Mouse (Mus musculus): ENCODE data around the gene Zfp970. TPM values are rescaled to one million over a fixed set of nuclear protein-coding genes. Genes with fewer than 3 reads are reported as not detected.
"Not testable (repeated sequence)": the region's sequence is repeated elsewhere in the genome, so short reads cannot be mapped to it uniquely, and the experiment has no call there.

Zfp970 gene
- 12.7 and 18.6 TPM in 2 replicates for polyA plus RNA-seq (2014; fragmentation: Nextera tagmentation; extraction: Ambion mirVana)

GRCm38 (mm10) chr2:177464676-177465075 is at the start of gene Zfp970:
Gene Zfp970 (plus strand): TSS chr2:177464733.
- H3K9ac ChIP-seq (ENCODE audit: low read depth, low read length) = peak within 1 kb of the TSS; percentile 20; the same call in 1 of the 2 replicates

GRCm38 (mm10) chr2:177468222-177468621 is 3.7 kb downstream of the Zfp970 start:
- H3K9me3 ChIP-seq (ENCODE audit: control insufficient read depth, low read length); H3K4me1 ChIP-seq (ENCODE audit: control insufficient read depth, insufficient read depth, low read length); H3K36me3 ChIP-seq (ENCODE audit: control insufficient read depth, insufficient read depth, low read length); ATAC-seq (ENCODE audit: low FRiP score, low TSS enrichment); H3K4me3 ChIP-seq (ENCODE audit: low read length); H3K9ac ChIP-seq (ENCODE audit: low read depth, low read length); H3K27ac ChIP-seq (ENCODE audit: low read depth, low read length); H3K4me2 ChIP-seq (replicated peaks; ENCODE audit: low read depth, low read length); H3K27me3 ChIP-seq (ENCODE audit: control insufficient read depth, insufficient read depth, low read length): not testable (repeated sequence)

More at GRCm38 (mm10) chr2:177464676-177465075, at the start of gene Zfp970:
- H3K4me1 ChIP-seq (ENCODE audit: control insufficient read depth, insufficient read depth, low read length); H3K27me3 ChIP-seq (ENCODE audit: control insufficient read depth, insufficient read depth, low read length); H3K4me2 ChIP-seq (replicated peaks; ENCODE audit: low read depth, low read length); H3K27ac ChIP-seq (ENCODE audit: low read depth, low read length); ATAC-seq (ENCODE audit: low FRiP score, low TSS enrichment); H3K36me3 ChIP-seq (ENCODE audit: control insufficient read depth, insufficient read depth, low read length); H3K9me3 ChIP-seq (ENCODE audit: control insufficient read depth, low read length): not testable (repeated sequence)
- peak within 1 kb of the TSS; percentile 34 for H3K4me3 ChIP-seq (ENCODE audit: low read length)
- 12% methylated on average over 6 of the region's 9 CpGs for WGBS

GRCm38 (mm10) chr2:177472261-177472660 is 7.7 kb downstream of the Zfp970 start:
- not testable (repeated sequence) for H3K27ac ChIP-seq (ENCODE audit: low read depth, low read length); H3K36me3 ChIP-seq (ENCODE audit: control insufficient read depth, insufficient read depth, low read length); ATAC-seq (ENCODE audit: low FRiP score, low TSS enrichment); H3K9ac ChIP-seq (ENCODE audit: low read depth, low read length); H3K4me2 ChIP-seq (replicated peaks; ENCODE audit: low read depth, low read length); H3K27me3 ChIP-seq (ENCODE audit: control insufficient read depth, insufficient read depth, low read length); H3K4me1 ChIP-seq (ENCODE audit: control insufficient read depth, insufficient read depth, low read length); H3K4me3 ChIP-seq (ENCODE audit: low read length); H3K9me3 ChIP-seq (ENCODE audit: control insufficient read depth, low read length)
- 87% methylated on average over 5 of the region's 10 CpGs for WGBS

GRCm38 (mm10) chr2:177481971-177482370 is 17.4 kb downstream of the Zfp970 start:
- H3K4me1 ChIP-seq (ENCODE audit: control insufficient read depth, insufficient read depth, low read length); H3K27me3 ChIP-seq (ENCODE audit: control insufficient read depth, insufficient read depth, low read length); ATAC-seq (ENCODE audit: low FRiP score, low TSS enrichment); H3K9ac ChIP-seq (ENCODE audit: low read depth, low read length); H3K27ac ChIP-seq (ENCODE audit: low read depth, low read length); H3K4me3 ChIP-seq (ENCODE audit: low read length); H3K9me3 ChIP-seq (ENCODE audit: control insufficient read depth, low read length); H3K36me3 ChIP-seq (ENCODE audit: control insufficient read depth, insufficient read depth, low read length); H3K4me2 ChIP-seq (replicated peaks; ENCODE audit: low read depth, low read length): not testable (repeated sequence)
- 89% methylated on average over 1 of the region's 1 CpGs for WGBS

GRCm38 (mm10) chr2:177483238-177483948 is 18.9 kb downstream of the Zfp970 start:
- H3K9me3 ChIP-seq (ENCODE audit: control insufficient read depth, low read length); H3K27ac ChIP-seq (ENCODE audit: low read depth, low read length); H3K9ac ChIP-seq (ENCODE audit: low read depth, low read length); ATAC-seq (ENCODE audit: low FRiP score, low TSS enrichment); H3K4me1 ChIP-seq (ENCODE audit: control insufficient read depth, insufficient read depth, low read length); H3K4me3 ChIP-seq (ENCODE audit: low read length); H3K27me3 ChIP-seq (ENCODE audit: control insufficient read depth, insufficient read depth, low read length); H3K4me2 ChIP-seq (replicated peaks; ENCODE audit: low read depth, low read length); H3K36me3 ChIP-seq (ENCODE audit: control insufficient read depth, insufficient read depth, low read length): not testable (repeated sequence)
- 87% methylated on average over 11 of the region's 11 CpGs for WGBS

- H3K9ac ChIP-seq (ENCODE audit: low read depth, low read length); ATAC-seq (ENCODE audit: low FRiP score, low TSS enrichment); H3K27ac ChIP-seq (ENCODE audit: low read depth, low read length); H3K27me3 ChIP-seq (ENCODE audit: control insufficient read depth, insufficient read depth, low read length); H3K4me1 ChIP-seq (ENCODE audit: control insufficient read depth, insufficient read depth, low read length); H3K36me3 ChIP-seq (ENCODE audit: control insufficient read depth, insufficient read depth, low read length); H3K9me3 ChIP-seq (ENCODE audit: control insufficient read depth, low read length): not testable (repeated sequence)
- Histone ChIP-seq H3K4me2 (replicated peaks; ENCODE audit: low read depth, low read length) (peak within 1 kb of the TSS; percentile 30), H3K4me3 (ENCODE audit: low read length) (peak within 1 kb of the TSS; percentile 36)
- 29% methylated on average over 7 of the region's 7 CpGs for WGBS
These were observed 33.5 kb downstream of the Zfp970 start, which contains the start of gene Gm14403 for GRCm38 (mm10) chr2:177498067-177498466. Gene Gm14403 (plus strand): TSS chr2:177498215.

- not testable (repeated sequence) for H3K4me1 ChIP-seq (ENCODE audit: control insufficient read depth, insufficient read depth, low read length); ATAC-seq (ENCODE audit: low FRiP score, low TSS enrichment)
These were observed 34.6 kb downstream of the Zfp970 start for GRCm38 (mm10) chr2:177499182-177499581.

GRCm38 (mm10) chr2:177505211-177505719 is 40.7 kb downstream of the Zfp970 start:
- not testable (repeated sequence) for H3K9me3 ChIP-seq (ENCODE audit: control insufficient read depth, low read length); H3K9ac ChIP-seq (ENCODE audit: low read depth, low read length); H3K4me3 ChIP-seq (ENCODE audit: low read length); ATAC-seq (ENCODE audit: low FRiP score, low TSS enrichment); H3K36me3 ChIP-seq (ENCODE audit: control insufficient read depth, insufficient read depth, low read length); H3K4me1 ChIP-seq (ENCODE audit: control insufficient read depth, insufficient read depth, low read length); H3K27me3 ChIP-seq (ENCODE audit: control insufficient read depth, insufficient read depth, low read length); H3K4me2 ChIP-seq (replicated peaks; ENCODE audit: low read depth, low read length); H3K27ac ChIP-seq (ENCODE audit: low read depth, low read length)
- WGBS = 85% methylated on average over 1 of the region's 1 CpGs

More at GRCm38 (mm10) chr2:177499182-177499581, 34.6 kb downstream of the Zfp970 start:
- H3K4me2 ChIP-seq (replicated peaks; ENCODE audit: low read depth, low read length); H3K9me3 ChIP-seq (ENCODE audit: control insufficient read depth, low read length); H3K4me3 ChIP-seq (ENCODE audit: low read length); H3K27me3 ChIP-seq (ENCODE audit: control insufficient read depth, insufficient read depth, low read length); H3K36me3 ChIP-seq (ENCODE audit: control insufficient read depth, insufficient read depth, low read length); H3K9ac ChIP-seq (ENCODE audit: low read depth, low read length); H3K27ac ChIP-seq (ENCODE audit: low read depth, low read length): not testable (repeated sequence)
- 53% methylated on average over 1 of the region's 1 CpGs for WGBS

- not testable (repeated sequence) for H3K4me3 ChIP-seq (ENCODE audit: low read length); H3K27me3 ChIP-seq (ENCODE audit: control insufficient read depth, insufficient read depth, low read length); H3K4me1 ChIP-seq (ENCODE audit: control insufficient read depth, insufficient read depth, low read length); H3K36me3 ChIP-seq (ENCODE audit: control insufficient read depth, insufficient read depth, low read length); H3K4me2 ChIP-seq (replicated peaks; ENCODE audit: low read depth, low read length); H3K9me3 ChIP-seq (ENCODE audit: control insufficient read depth, low read length); ATAC-seq (ENCODE audit: low FRiP score, low TSS enrichment); H3K27ac ChIP-seq (ENCODE audit: low read depth, low read length); H3K9ac ChIP-seq (ENCODE audit: low read depth, low read length)
- WGBS = 64% methylated on average over 4 of the region's 4 CpGs
These were observed 46.8 kb downstream of the Zfp970 start for GRCm38 (mm10) chr2:177511381-177511780.
